Mouse (Mus musculus): ENCODE results near the gene Prkd2.

Prkd2 gene

DNA sequence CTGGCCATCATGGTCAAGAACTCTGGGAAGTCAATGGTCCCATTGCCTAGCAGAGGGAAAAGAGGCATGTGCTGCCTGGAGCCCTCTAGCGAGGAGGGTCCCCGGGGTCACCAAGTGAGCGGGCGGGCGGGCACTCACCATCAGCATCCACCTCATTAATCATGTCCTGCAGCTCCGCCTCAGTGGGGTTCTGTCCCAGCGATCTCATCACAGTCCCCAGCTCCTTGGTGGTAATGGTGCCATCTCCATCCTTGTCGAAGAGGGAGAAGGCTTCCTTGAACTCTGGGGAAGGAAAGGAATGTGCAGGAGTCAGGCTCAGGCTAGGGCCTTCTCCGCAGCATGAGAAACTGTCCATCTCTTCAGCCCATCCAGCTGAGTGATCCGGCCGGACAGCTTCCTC, 74.7 kb downstream of the Prkd2 start:
- no peak for DNase-seq (ENCODE audit: low read depth, low spot score)

DNA sequence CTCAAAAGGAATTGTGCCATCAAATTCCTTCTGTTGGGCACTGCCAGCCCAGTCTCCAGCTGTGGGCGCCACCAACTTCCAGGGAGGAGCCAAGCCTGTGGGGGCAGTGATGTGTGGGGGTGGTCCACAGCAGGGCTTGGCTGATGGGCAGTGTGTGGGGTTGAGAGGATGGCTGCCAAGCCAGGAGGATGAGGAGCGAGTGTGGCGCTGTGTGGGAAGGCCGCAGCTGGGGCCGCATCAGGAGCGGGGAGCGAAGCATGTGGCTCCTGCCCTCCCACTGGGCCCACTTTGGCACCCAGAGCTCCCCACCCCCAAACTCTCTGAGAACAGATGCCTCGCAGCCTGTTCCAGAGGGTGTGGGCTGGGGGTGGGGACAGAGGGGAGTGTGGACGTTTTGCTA, 75.3 kb downstream of the Prkd2 start:
- DNase-seq (ENCODE audit: low read depth, low spot score), result no peak

DNA sequence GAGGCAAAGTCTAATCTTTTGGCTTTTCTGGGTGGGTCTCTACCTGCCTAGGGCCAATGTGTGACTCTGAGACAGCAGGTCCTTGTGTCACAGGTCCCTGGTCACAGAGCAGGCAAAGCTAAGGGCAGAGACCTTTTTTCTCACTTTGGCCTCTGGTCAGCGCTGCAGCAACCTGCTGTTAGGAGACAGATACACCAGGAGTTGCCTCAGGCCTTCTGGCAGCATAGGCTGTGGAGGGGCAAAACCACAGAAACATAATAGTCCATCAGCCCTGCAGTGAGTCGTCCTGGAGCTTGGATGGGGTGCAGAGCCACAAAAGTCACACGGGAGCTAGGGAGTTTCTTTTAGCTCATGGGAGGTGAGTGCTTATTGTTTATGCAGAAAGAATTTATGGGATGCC, 76.0 kb downstream of the Prkd2 start:
- DNase-seq (ENCODE audit: low read depth, low spot score), result no peak

- no peak for DNase-seq (ENCODE audit: low read depth, low spot score)
Observed at GRCm38 (mm10) chr7:16919395-16920149, 76.9 kb downstream of the Prkd2 start.
